ENCODE assay signal across 16 mouse cellular contexts in genomic region chr2:144240095-144240899, GRCm38 (mm10). TPM values are rescaled to one million over a fixed set of nuclear protein-coding genes. Genes with fewer than 3 reads are reported as not detected.
DNase-seq lines count a peak whose midpoint lies in the region; ATAC-seq and TF ChIP-seq lines count a peak whose summit lies in the region.
"Had no signal": no experiment of that assay in that cellular context is flagged by ENCODE, and none has a peak within 500 bp of the region (broad histone marks: within the 10 kb centered on the region; RNA-seq: fewer than 3 reads in every experiment).

No protein-coding gene starts in this region.

- no peaks in the 10 kb centered on the region for H3K4me1 ChIP-seq in lung, embryonic 15.5 days
- peaks cover 32% of the 10 kb centered on the region for H3K4me1 ChIP-seq in embryonic facial prominence, embryonic 14.5 days (ENCODE audit: control insufficient read depth, insufficient read depth, low read length)
- H3K4me1 ChIP-seq in kidney, adult 2 months (ENCODE audit: control insufficient read depth, insufficient read depth, low read length) = no peaks in the 10 kb centered on the region
- H3K4me1 ChIP-seq: midbrain, embryonic 13.5 days had no signal

- no peaks in the 10 kb centered on the region for H3K36me3 ChIP-seq in lung, embryonic 15.5 days
- no peaks in the 10 kb centered on the region for H3K36me3 ChIP-seq in embryonic facial prominence, embryonic 14.5 days (ENCODE audit: control insufficient read depth, insufficient read depth, low read length)
- no peaks in the 10 kb centered on the region for H3K36me3 ChIP-seq in kidney, adult 2 months (ENCODE audit: control insufficient read depth, insufficient read depth, low read length)
- H3K36me3 ChIP-seq: midbrain, embryonic 13.5 days had no signal

- no peak overlapping the region for H3K4me3 ChIP-seq in lung, embryonic 15.5 days
- no peak overlapping the region for H3K4me3 ChIP-seq in embryonic facial prominence, embryonic 14.5 days (ENCODE audit: low read depth, low read length)
- H3K4me3 ChIP-seq in kidney, adult 2 months (ENCODE audit: insufficient read depth, low read depth, low read length) = no peak overlapping the region
- H3K4me3 ChIP-seq: erythroblast, embryonic 14.5 days; midbrain, embryonic 13.5 days had no signal

- H3K4me2 ChIP-seq in lung, embryonic 15.5 days = no peak overlapping the region
- no peak overlapping the region for H3K4me2 ChIP-seq in embryonic facial prominence, embryonic 14.5 days (ENCODE audit: low read depth, low read length)
- H3K4me2 ChIP-seq: midbrain, embryonic 13.5 days had no signal

- no peaks in the 10 kb centered on the region for H3K9me3 ChIP-seq in lung, embryonic 15.5 days
- no peaks in the 10 kb centered on the region for H3K9me3 ChIP-seq in embryonic facial prominence, embryonic 14.5 days (ENCODE audit: control insufficient read depth, low read length)
- H3K9me3 ChIP-seq: midbrain, embryonic 13.5 days had no signal

- WGBS in lung, embryonic 15.5 days = 62% methylated on average over 3 of the region's 3 CpGs
- 57% methylated on average over 3 of the region's 3 CpGs for WGBS in embryonic facial prominence, embryonic 14.5 days
- 91% methylated on average over 3 of the region's 3 CpGs for WGBS in kidney, adult 2 months

- no peak for TF ChIP-seq CTCF in kidney, adult 2 months (conservative IDR thresholded peaks at IDR 0.05; ENCODE audit: insufficient read depth, insufficient read length, low read depth, low read length)

- no peaks in the 10 kb centered on the region for H3K27me3 ChIP-seq in lung, embryonic 15.5 days
- no peaks in the 10 kb centered on the region for H3K27me3 ChIP-seq in embryonic facial prominence, embryonic 14.5 days (replicated peaks; ENCODE audit: control insufficient read depth, insufficient read depth, low read length)
- H3K27me3 ChIP-seq in kidney, adult 2 months (replicated peaks; ENCODE audit: control insufficient read depth, insufficient read depth, low read length) = no peaks in the 10 kb centered on the region
- H3K27me3 ChIP-seq: midbrain, embryonic 13.5 days had no signal

- H3K9ac ChIP-seq in lung, embryonic 15.5 days = no peak overlapping the region
- H3K9ac ChIP-seq in embryonic facial prominence, embryonic 14.5 days (ENCODE audit: low read depth, low read length) = no peak overlapping the region
- H3K9ac ChIP-seq: midbrain, embryonic 13.5 days had no signal

- ATAC-seq in lung, embryonic 15.5 days (ENCODE audit: borderline replicate concordance, extremely low read depth, low FRiP score, low TSS enrichment) = peak; percentile 55
- ATAC-seq in embryonic facial prominence, embryonic 14.5 days (ENCODE audit: low read depth) = peak; percentile 83
- ATAC-seq in neutrophil, adult 5-6 weeks (ENCODE audit: extremely low read depth, insufficient number of reproducible peaks, low FRiP score, poor library complexity, severe bottlenecking) = 0 out of 2 replicates have a peak, but pooled peaks have one; percentile 11
- ATAC-seq: inflammation-experienced regulatory T-cells, adult 6 months; midbrain, embryonic 13.5 days had no signal

- TF ChIP-seq POLR2A in kidney, adult 2 months (IDR thresholded peaks at IDR 0.05; ENCODE audit: low read depth, low read length) = no peak

- H3K27ac ChIP-seq in lung, embryonic 15.5 days = no peak overlapping the region
- peak overlapping the region; percentile 65 for H3K27ac ChIP-seq in embryonic facial prominence, embryonic 14.5 days (replicated peaks; ENCODE audit: low read depth, low read length)
- H3K27ac ChIP-seq in kidney, adult 2 months (ENCODE audit: insufficient read depth, low read depth, low read length) = no peak overlapping the region
- H3K27ac ChIP-seq: midbrain, embryonic 13.5 days had no signal

- DNase-seq in heart, adult 11 months = peak; percentile 89
- no peak for DNase-seq in heart, adult 9 months (ENCODE audit: low spot score in 2 of 2)
- no peak for DNase-seq in lung, postnatal 4 days
- peak; percentile 92 for DNase-seq in embryonic facial prominence, embryonic 14.5 days (ENCODE audit: low spot score)
- no peak for DNase-seq in kidney, adult 2 months
- no peak for DNase-seq in right cerebral cortex, postnatal 4 days
- DNase-seq: adrenal gland, postnatal 25 days; cerebellum, postnatal 25 days; kidney, postnatal 14 days; lung, adult 2 months; thymus, adult 18-20 months had no signal

RNA-seq across cellular contexts. Expression of gene Mgme1, which starts 30.2 kb away (rescaled TPM):
- 24.2 and 25.9 TPM in 2 replicates for polyA plus RNA-seq in lung, embryonic 15.5 days (2015; fragmentation: Nextera tagmentation; extraction: Ambion mirVana)
- polyA plus RNA-seq in embryonic facial prominence, embryonic 14.5 days (2014; fragmentation: Nextera tagmentation; extraction: Ambion mirVana) = 15.5 and 16.7 TPM in 2 replicates
- 6.8 and 7.6 TPM in 2 replicates for total RNA-seq in neutrophil, adult 5-6 weeks (2017)
- polyA plus RNA-seq in kidney, adult 2 months (2012; rRNA removed) = 6.3 and 8.1 TPM in 2 replicates

RNA-seq across cellular contexts. Expression of gene Snx5, which starts 30.4 kb away (rescaled TPM):
- polyA plus RNA-seq in lung, embryonic 15.5 days (2015; fragmentation: Nextera tagmentation; extraction: Ambion mirVana) = 108 and 116 TPM in 2 replicates
- polyA plus RNA-seq in embryonic facial prominence, embryonic 14.5 days (2014; fragmentation: Nextera tagmentation; extraction: Ambion mirVana) = 111 and 120 TPM in 2 replicates
- total RNA-seq in neutrophil, adult 5-6 weeks (2017) = 486 and 515 TPM in 2 replicates
- polyA plus RNA-seq in kidney, adult 2 months (2012; rRNA removed) = 40.9 and 47.2 TPM in 2 replicates

Comparison
In these comparisons a context has a peak if more than half of its experiments do, and no peak if none do; other contexts are left out.
1. DNase-seq: peak in heart, adult 11 months (single experiment) and embryonic facial prominence, embryonic 14.5 days (single experiment); none in heart, adult 9 months (0 of 2), lung, postnatal 4 days (0 of 2), kidney, adult 2 months (single experiment) and right cerebral cortex, postnatal 4 days (single experiment).
2. ATAC-seq: peak in every context shown above with its lines; median percentile 83 in embryonic facial prominence, embryonic 14.5 days; 55 in lung, embryonic 15.5 days; 11 in neutrophil, adult 5-6 weeks.